Mouse (Mus musculus) urinary bladder, postnatal 36 days (tissue): ENCODE measurements at regions not wholly inside any gene's neighbourhood (a gene's known extent, or its start where the extent isn't known, plus 50 kb on each side); places are given as distances from the start of the nearest gene placed in this dataset.

Source experiments
- DNase-seq, 2 experiments: peaks; one replicate each; pipeline ENCODE4 v3.0.0; 2022; ENCODE audit warnings: low spot score in 2 of 2, mixed read lengths in 1 of 2

GRCm38 (mm10) chr4:114353058-114353457, 53.5 kb upstream of the Trabd2b start:
- DNase-seq, result no peak
